ENCODE assay signal across 8 mouse cellular contexts in the genomic region with DNA sequence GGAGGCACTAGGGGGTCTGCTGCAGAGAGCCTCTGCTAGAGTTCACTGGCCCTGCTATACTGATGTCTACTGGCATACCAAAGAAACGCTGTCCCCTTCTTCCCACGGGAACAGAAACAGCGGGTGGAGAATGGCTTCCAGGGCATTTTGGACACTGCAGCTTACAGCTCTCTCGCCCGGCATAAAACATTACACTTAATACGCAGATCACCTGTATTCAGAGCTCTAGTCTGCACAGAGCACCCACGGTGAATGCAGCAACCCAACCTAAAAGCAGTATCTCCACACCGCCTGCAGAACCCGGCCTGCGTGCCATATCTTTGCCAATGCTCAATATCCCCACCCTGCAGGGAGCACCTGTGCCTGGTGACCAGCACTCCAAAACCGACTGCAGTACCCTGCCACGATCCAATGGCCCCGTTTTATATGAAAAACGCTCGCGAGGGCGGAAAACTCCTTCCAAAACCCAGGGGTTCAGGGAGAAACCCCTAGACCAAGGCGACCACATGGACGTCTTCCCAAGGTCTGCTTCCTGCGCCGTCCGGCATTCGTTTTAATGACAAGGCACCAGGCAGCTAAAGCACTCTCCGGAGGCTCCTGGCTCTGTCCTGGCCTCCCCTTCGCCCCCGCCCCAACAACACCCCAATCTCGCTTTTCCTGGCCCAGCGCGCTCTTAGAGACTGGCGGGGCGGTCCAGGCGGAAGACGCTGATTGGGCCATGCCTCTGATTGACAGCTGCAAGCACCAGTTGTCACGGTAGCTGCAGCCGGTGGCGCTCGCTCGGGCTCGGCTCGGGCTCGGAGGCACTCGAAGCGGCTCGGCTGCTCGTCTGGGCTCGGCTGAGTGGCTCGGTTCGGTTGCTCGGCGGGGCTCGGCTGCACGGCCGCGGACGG. TPM values are rescaled to one million over a fixed set of nuclear protein-coding genes. Genes with fewer than 3 reads are reported as not detected.
A peak's percentile ranks its signal among the peaks of the same experiment; 100 is the strongest.
DNase-seq lines count a peak whose midpoint lies in the region; ATAC-seq lines count a peak whose summit lies in the region.

TSS of gene Brsk2 (plus strand) at position 846 of the 893 bp plus-strand sequence.

- no peaks in the 10 kb centered on the region for H3K9me3 ChIP-seq in hindbrain, embryonic 13.5 days
- no peaks in the 10 kb centered on the region for H3K9me3 ChIP-seq in lung, embryonic 16.5 days (ENCODE audit: control insufficient read depth, low read length)

- H3K4me3 ChIP-seq in hindbrain, embryonic 13.5 days, result peak within 1 kb of the TSS; percentile 96
- peak within 1 kb of the TSS; percentile 49 for H3K4me3 ChIP-seq in lung, embryonic 16.5 days (ENCODE audit: low read length)

- peak within 1 kb of the TSS; percentile 98 for H3K4me2 ChIP-seq in hindbrain, embryonic 13.5 days
- peak within 1 kb of the TSS; percentile 88 for H3K4me2 ChIP-seq in lung, embryonic 16.5 days (ENCODE audit: low read depth, low read length)

- peaks cover 15% of the 10 kb centered on the region for H3K36me3 ChIP-seq in hindbrain, embryonic 13.5 days
- no peaks in the 10 kb centered on the region for H3K36me3 ChIP-seq in lung, embryonic 16.5 days (ENCODE audit: control insufficient read depth, insufficient read depth, low read length)

- H3K27ac ChIP-seq in hindbrain, embryonic 13.5 days, result peak within 1 kb of the TSS; percentile 99
- H3K27ac ChIP-seq in lung, embryonic 16.5 days (ENCODE audit: low read length), result no peak within 1 kb of the TSS

- peaks cover 5% of the 10 kb centered on the region; the same call in 1 of the 2 replicates for H3K27me3 ChIP-seq in hindbrain, embryonic 13.5 days
- H3K27me3 ChIP-seq in lung, embryonic 16.5 days (ENCODE audit: control insufficient read depth, insufficient read depth, low read depth, low read length), result peaks cover 48% of the 10 kb centered on the region

- H3K4me1 ChIP-seq in hindbrain, embryonic 13.5 days (replicated peaks), result peaks cover 77% of the 10 kb centered on the region
- H3K4me1 ChIP-seq in lung, embryonic 16.5 days (replicated peaks; ENCODE audit: control insufficient read depth, insufficient read depth, low read length), result peaks cover 12% of the 10 kb centered on the region

- peak within 1 kb of the TSS; percentile 100 for H3K9ac ChIP-seq in hindbrain, embryonic 13.5 days
- H3K9ac ChIP-seq in lung, embryonic 16.5 days (ENCODE audit: low read length), result peak within 1 kb of the TSS; percentile 44

- 1% methylated on average over 55 of the region's 55 CpGs for WGBS in hindbrain, embryonic 13.5 days
- WGBS in lung, embryonic 16.5 days, result 3% methylated on average over 55 of the region's 55 CpGs

- peak; percentile 90 for ATAC-seq in hindbrain, embryonic 13.5 days (ENCODE audit: low FRiP score)
- ATAC-seq in lung, embryonic 16.5 days (ENCODE audit: low read depth), result peak; percentile 98

- DNase-seq in R1 (ENCODE audit: low read depth, low spot score), result peak; percentile 94
- peak; percentile 68 to 99 for DNase-seq in cerebellum, postnatal 25 days
- DNase-seq in frontal cortex, postnatal 36 days (ENCODE audit: low spot score in 2 of 2), result peak; percentile 96 to 98
- peak; percentile 99 for DNase-seq in layer of hippocampus, postnatal 10 days (ENCODE audit: low spot score in 2 of 2)
- peak; percentile 93 for DNase-seq in ovary, postnatal 36 days (ENCODE audit: low spot score)
- peak; percentile 87 to 90 for DNase-seq in thymus, postnatal 10 days (ENCODE audit: low spot score in 2 of 2)

RNA-seq across cellular contexts. Expression of gene Brsk2, which starts in this region (rescaled TPM):
- polyA plus RNA-seq in hindbrain, embryonic 13.5 days (2015; fragmentation: Nextera tagmentation; extraction: Ambion mirVana), result 22.5 and 24.5 TPM in 2 replicates
- 100 to 1,000 TPM; 166 to 172 TPM for total RNA-seq in layer of hippocampus, postnatal 10 days (2021)
- 0.59 and 0.60 TPM in 2 replicates for polyA plus RNA-seq in lung, embryonic 16.5 days (2015; fragmentation: Nextera tagmentation; extraction: Ambion mirVana)

Comparison
In these comparisons a context has a peak if more than half of its experiments do, and no peak if none do; other contexts are left out.
1. RNA of gene Brsk2 (polyA plus RNA-seq): 22.5 to 24.5 TPM in hindbrain, embryonic 13.5 days; 0.59 to 0.60 TPM in lung, embryonic 16.5 days; every median in the first group is over 10 times any median in the second.
2. Peak in ATAC-seq, H3K4me3 ChIP-seq, H3K9ac ChIP-seq and H3K4me2 ChIP-seq in lung, embryonic 16.5 days; RNA of the gene not detected or under 1 TPM.
3. Peak in every context shown above with its lines, with median percentiles within 50 percentile points of each other: DNase-seq.